Comparison of ENCODE assay signal across 8 mouse cellular contexts in genomic region chr17:83982700-83983069, GRCm38 (mm10).
DNase-seq lines count a peak whose midpoint lies in the region; ATAC-seq lines count a peak whose summit lies in the region.

No protein-coding gene starts in this region.

- H3K27me3 ChIP-seq in lung, embryonic 15.5 days, result no peaks in the 10 kb centered on the region
- no peaks in the 10 kb centered on the region for H3K27me3 ChIP-seq in forebrain, embryonic 13.5 days
- H3K27me3 ChIP-seq in hindbrain, embryonic 14.5 days (ENCODE audit: control insufficient read depth, insufficient read depth, low read length), result no peaks in the 10 kb centered on the region
- no peaks in the 10 kb centered on the region for H3K27me3 ChIP-seq in neural tube, embryonic 13.5 days

- H3K4me1 ChIP-seq in lung, embryonic 15.5 days, result peaks cover 92% of the 10 kb centered on the region
- H3K4me1 ChIP-seq in forebrain, embryonic 13.5 days, result peaks cover 28% of the 10 kb centered on the region
- H3K4me1 ChIP-seq in hindbrain, embryonic 14.5 days (replicated peaks; ENCODE audit: control insufficient read depth, insufficient read depth, low read length), result 0 out of 2 replicates have a peak, but pooled peaks cover 13% of the 10 kb centered on the region
- peaks cover 50% of the 10 kb centered on the region for H3K4me1 ChIP-seq in neural tube, embryonic 13.5 days (replicated peaks)

- intact Hi-C loops in left cerebral cortex, postnatal 25 days (cut with DNase I), result no loop called here

- WGBS in lung, embryonic 15.5 days, result 32% methylated on average over 8 of the region's 8 CpGs
- WGBS in forebrain, embryonic 13.5 days, result 56% methylated on average over 8 of the region's 8 CpGs
- WGBS in hindbrain, embryonic 14.5 days, result 59% methylated on average over 8 of the region's 8 CpGs
- 59% methylated on average over 8 of the region's 8 CpGs for WGBS in neural tube, embryonic 13.5 days

- H3K9ac ChIP-seq in lung, embryonic 15.5 days, result peak overlapping the region; percentile 24
- no peak overlapping the region for H3K9ac ChIP-seq in forebrain, embryonic 13.5 days
- H3K9ac ChIP-seq in hindbrain, embryonic 14.5 days, result no peak overlapping the region
- no peak overlapping the region for H3K9ac ChIP-seq in neural tube, embryonic 13.5 days

- no peaks in the 10 kb centered on the region for H3K36me3 ChIP-seq in lung, embryonic 15.5 days
- H3K36me3 ChIP-seq in forebrain, embryonic 13.5 days (ENCODE audit: poor library complexity, severe bottlenecking), result no peaks in the 10 kb centered on the region
- H3K36me3 ChIP-seq in hindbrain, embryonic 14.5 days (replicated peaks; ENCODE audit: control insufficient read depth, insufficient read depth), result no peaks in the 10 kb centered on the region
- no peaks in the 10 kb centered on the region for H3K36me3 ChIP-seq in neural tube, embryonic 13.5 days

- peak overlapping the region; percentile 98 for H3K27ac ChIP-seq in lung, embryonic 15.5 days
- H3K27ac ChIP-seq in forebrain, embryonic 13.5 days, result peak overlapping the region; percentile 40; the same call in 1 of the 2 replicates
- peak overlapping the region; percentile 7; the same call in 1 of the 2 replicates for H3K27ac ChIP-seq in hindbrain, embryonic 14.5 days
- peak overlapping the region; percentile 73 for H3K27ac ChIP-seq in neural tube, embryonic 13.5 days (replicated peaks)

- H3K4me3 ChIP-seq in lung, embryonic 15.5 days, result no peak overlapping the region
- no peak overlapping the region for H3K4me3 ChIP-seq in forebrain, embryonic 13.5 days
- H3K4me3 ChIP-seq in hindbrain, embryonic 14.5 days (replicated peaks; ENCODE audit: low read length), result no peak overlapping the region
- no peak overlapping the region for H3K4me3 ChIP-seq in neural tube, embryonic 13.5 days

- H3K4me2 ChIP-seq in lung, embryonic 15.5 days, result no peak overlapping the region; the same call in 1 of the 2 replicates
- no peak overlapping the region for H3K4me2 ChIP-seq in forebrain, embryonic 13.5 days
- no peak overlapping the region for H3K4me2 ChIP-seq in hindbrain, embryonic 14.5 days (replicated peaks)
- no peak overlapping the region for H3K4me2 ChIP-seq in neural tube, embryonic 13.5 days

- H3K9me3 ChIP-seq in lung, embryonic 15.5 days, result no peaks in the 10 kb centered on the region
- H3K9me3 ChIP-seq in forebrain, embryonic 13.5 days (replicated peaks), result no peaks in the 10 kb centered on the region
- H3K9me3 ChIP-seq in hindbrain, embryonic 14.5 days (ENCODE audit: control insufficient read depth, low read length), result no peaks in the 10 kb centered on the region
- H3K9me3 ChIP-seq in neural tube, embryonic 13.5 days, result no peaks in the 10 kb centered on the region

- no peak for DNase-seq in lung, adult 18-20 months
- DNase-seq in hindbrain, embryonic 14.5 days (ENCODE audit: low spot score), result no peak
- DNase-seq in left cerebral cortex, postnatal 25 days (ENCODE audit: low spot score in 2 of 2), result no peak
- DNase-seq in lung, postnatal 25 days (ENCODE audit: low spot score), result no peak

- peak; percentile 5; the same call in 1 of the 2 replicates for ATAC-seq in lung, embryonic 15.5 days (ENCODE audit: borderline replicate concordance, extremely low read depth, low FRiP score, low TSS enrichment)
- ATAC-seq in forebrain, embryonic 13.5 days, result no peak
- ATAC-seq in hindbrain, embryonic 14.5 days (ENCODE audit: low FRiP score), result no peak
- ATAC-seq in neural tube, embryonic 13.5 days (ENCODE audit: low read depth), result no peak
- no peak for ATAC-seq in inflammation-experienced regulatory T-cells, adult 6 months

Comparison
In these comparisons a context has a peak if more than half of its experiments do, and no peak if none do; other contexts are left out.
1. H3K27ac ChIP-seq: peak in every context shown above with its lines; median percentile 98 in lung, embryonic 15.5 days; 73 in neural tube, embryonic 13.5 days; 40 in forebrain, embryonic 13.5 days; 7 in hindbrain, embryonic 14.5 days.